Mouse (Mus musculus) retina, postnatal 7 days (tissue): Measurements from ENCODE around the gene Gm6525.

ENCODE experiments used
- DNase-seq: peaks from one replicate; pipeline ENCODE4 v3.0.0-alpha.2; 2012; ENCODE audit warnings: low read depth, low spot score

The Gm6525 gene

GRCm38 (mm10) chr3:84169393-84170005, 4.4 kb upstream of the Gm6525 start:
- no peak for DNase-seq

- DNase-seq: no peak
These were observed 1.5 kb upstream of the Gm6525 start for GRCm38 (mm10) chr3:84172406-84172805.

- peak; percentile 73 for DNase-seq
These were observed 1.7 kb downstream of the Gm6525 start for GRCm38 (mm10) chr3:84175337-84176315.

- DNase-seq: no peak
These were observed 3.9 kb downstream of the Gm6525 start for GRCm38 (mm10) chr3:84177834-84178233.

DNA sequence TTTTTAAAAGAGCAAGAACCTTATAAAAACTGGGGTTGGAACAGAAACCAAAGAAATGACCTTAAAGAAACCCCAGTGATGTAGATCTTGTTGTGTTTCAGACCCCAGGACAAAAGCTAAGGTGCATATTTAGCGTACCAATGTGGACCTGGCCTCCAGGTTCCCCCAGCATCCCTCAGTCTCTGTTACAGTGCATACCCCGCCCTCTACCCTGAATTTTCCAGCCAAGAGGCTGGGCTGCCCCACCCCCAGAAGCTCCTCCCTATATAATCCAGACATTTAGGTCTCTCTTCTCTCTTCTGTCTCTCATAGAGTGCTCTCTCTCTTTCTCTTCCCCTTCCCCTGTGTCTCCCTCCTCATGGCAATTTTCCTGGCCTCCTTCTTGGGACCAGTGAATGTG, 6.4 kb downstream of the Gm6525 start:
- DNase-seq: no peak

DNA sequence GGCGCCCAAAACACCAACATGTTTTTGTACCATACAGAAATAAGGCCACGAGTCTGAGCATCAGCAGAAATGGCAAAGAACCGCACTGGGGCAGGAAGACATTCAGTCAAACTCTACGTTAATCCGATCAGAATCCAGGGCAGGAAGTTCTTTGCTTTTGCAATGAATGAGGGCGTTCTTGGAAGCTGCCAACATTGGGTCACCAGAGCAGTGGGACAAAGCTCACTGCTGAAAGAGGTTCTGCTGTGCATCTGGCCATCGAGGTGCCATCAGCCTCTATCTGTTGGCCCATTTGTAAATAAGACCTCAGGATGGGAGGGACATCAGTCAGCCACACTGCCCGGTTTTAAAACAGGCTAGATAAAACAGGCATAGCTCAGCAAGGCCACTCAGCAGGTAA, 7.2 kb downstream of the Gm6525 start:
- no peak for DNase-seq

GRCm38 (mm10) chr3:84181717-84182116, 7.8 kb downstream of the Gm6525 start:
- DNase-seq: no peak

DNA sequence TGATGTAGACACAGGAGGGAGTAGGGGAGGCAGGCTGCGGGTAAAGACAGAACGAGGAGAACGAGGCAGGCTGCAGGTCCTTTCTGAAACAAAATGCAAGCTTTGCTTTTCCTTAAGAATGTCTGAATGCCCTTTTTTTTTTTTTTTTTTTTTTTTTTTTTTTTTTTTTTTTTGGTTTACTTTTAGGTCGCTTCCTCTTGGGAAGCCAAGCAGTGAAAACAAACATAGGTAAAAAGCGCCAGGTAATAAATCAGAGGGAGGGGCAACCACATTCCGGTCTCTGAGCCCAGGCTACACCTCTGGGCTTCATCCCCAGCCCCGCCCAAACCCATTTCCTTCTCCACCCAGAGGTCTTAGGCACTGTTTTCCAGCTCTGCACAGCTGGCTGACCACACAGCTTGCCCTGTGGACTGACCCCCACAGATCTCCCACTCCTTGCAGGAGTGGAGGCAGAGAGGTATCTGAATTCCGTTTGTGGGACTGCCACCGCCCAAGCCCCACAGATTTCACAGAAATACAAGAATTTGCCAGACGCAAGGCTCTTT, 15.8 kb downstream of the Gm6525 start:
- DNase-seq: no peak

GRCm38 (mm10) chr3:84190513-84191061, 16.7 kb downstream of the Gm6525 start:
- no peak for DNase-seq

- DNase-seq: no peak
These were observed 17.4 kb downstream of the Gm6525 start for GRCm38 (mm10) chr3:84191141-84191881.

DNA sequence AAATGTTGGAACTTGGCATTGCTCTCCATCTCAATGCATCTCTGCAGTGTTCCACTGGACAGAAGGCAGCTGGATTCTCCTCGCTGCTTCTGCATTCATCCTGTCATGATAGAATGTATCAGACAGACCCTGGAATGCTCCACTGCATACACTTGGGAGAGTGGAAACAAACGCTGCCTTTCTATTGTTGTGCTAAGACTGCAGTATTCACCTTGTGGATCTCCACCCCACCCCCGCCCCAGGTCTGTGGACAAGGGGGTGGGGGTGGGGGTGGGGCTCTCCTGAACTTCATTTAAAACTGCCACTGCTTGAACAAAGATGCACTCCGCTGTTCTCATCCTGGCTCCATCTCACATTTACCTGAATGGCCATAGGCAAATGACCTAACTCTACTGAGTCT, 20.0 kb downstream of the Gm6525 start:
- DNase-seq: no peak

GRCm38 (mm10) chr3:84198229-84198628, 24.3 kb downstream of the Gm6525 start:
- DNase-seq: no peak

- DNase-seq: no peak
These were observed 25.6 kb downstream of the Gm6525 start for GRCm38 (mm10) chr3:84199516-84199915.

DNA sequence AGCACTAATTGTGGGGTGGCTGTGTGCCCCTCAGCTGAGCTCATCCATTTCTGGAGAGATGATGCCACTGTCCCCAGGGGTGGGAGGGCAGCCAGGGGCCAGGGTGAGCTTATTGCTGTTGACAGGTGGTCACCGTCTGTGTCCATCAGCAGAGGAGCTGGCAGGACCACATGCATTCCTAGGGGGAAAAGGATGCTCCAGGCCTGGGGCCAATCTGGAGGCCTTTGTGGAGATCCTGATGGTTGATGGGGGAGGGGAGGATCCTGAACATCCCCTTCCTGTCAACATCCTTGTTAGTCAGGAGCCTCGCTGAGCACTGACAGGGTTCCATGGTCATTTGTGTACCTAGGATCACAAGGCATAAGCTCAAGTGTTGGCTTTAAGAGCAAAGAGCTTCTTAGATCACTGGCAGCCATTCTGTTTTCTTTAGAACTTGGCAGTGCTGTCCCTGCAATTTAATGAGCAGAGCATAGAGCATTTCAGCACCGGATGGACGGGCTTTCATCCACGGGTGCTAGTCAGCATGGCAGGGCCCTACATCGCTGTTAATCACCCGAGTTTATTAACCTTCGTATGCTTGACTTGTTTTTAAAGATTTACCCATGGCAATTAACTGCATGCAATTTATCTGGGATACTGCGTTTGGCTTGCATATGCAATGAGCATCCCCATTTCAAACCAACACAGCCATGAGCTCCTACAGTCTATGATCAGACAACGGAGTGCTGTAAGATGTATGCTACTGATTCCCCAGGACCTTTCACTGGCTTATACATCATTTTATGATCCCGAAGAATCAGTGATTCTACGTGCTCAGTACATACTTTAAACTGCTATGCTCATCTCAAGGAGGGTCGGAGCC, 26.9 kb downstream of the Gm6525 start:
- DNase-seq: peak; percentile 36

DNA sequence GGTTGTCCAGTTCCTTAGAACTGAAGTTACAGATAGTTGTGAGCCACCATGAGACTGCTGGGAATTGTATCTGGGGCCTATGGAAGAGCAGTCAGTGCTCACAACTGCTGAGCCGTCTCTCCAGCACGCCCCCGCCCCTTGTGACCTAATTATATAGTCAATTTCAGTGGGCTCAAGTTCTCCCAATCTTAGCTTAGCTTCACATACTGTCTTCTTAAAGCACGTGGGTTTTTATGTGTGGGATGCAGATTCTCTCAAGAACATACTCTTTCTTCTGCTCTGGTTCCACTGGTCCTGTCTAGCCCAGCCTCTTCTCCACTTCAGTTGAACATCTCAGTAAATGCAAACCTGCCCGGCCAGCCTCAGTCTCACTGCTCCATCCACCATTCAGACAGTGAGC, 30.7 kb downstream of the Gm6525 start:
- DNase-seq: no peak

GRCm38 (mm10) chr3:84205650-84206049, 31.7 kb downstream of the Gm6525 start:
- DNase-seq: no peak

DNA sequence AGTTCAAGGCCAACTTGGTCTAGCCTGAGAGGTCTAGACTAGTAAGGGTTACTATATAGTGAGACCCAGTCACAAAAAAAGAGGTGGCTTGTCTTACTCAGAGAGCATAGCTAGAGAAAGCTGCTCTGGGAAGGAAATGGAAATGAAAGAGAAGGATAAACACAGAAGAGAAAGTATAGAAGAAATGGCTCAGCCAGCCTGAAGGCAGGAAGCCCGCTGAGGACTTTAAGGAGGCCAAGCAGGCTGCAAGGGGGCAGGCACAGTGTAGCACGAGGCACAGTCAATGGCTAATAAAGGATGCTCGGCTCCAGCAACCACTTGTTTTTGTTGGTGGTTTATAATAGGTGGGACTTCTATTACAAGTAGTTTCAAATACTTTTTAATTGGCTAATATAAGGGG, 32.2 kb downstream of the Gm6525 start:
- no peak for DNase-seq

DNA sequence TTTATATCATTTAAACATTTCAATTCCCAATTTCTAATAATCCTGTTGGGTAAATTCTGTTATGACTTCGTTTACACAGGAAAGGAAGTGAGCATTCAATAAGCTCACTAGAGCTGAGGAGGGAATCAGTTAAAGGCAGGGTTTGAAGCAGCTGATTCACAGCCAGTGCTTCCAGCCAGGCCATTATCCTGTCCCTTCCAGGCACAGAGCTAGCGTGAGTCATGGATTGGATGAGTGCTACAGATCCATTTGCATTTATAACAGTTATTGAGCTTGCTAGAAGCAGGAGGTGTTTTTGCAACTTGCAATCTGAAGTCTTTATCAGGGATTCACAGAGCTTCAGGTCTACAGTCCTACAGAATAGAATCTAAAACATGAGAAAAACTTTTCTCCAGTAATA, 33.5 kb downstream of the Gm6525 start:
- no peak for DNase-seq

DNA sequence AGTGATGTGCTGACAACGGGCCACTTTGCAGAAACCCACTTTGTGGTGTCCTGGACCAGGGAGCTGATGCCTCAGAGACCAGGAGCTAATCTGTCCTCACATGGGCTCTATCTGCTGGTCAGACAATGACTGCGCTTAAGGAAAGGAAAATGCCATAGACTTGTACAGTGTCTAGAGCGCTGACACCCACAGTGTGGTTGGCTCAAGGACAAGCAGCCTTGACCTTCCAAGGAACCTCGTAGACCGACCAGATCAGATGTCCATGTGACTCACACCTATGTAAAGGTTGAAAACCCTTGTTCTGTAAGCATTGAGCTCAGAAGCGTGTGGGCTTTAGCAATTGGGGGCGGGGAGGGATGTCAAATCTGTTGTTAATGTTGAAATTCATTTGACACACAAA, 34.6 kb downstream of the Gm6525 start:
- no peak for DNase-seq

GRCm38 (mm10) chr3:84208917-84209513, 35.1 kb downstream of the Gm6525 start:
- DNase-seq: no peak
